Mouse (Mus musculus) layer of hippocampus, postnatal 25 days (tissue): ENCODE results near the gene Eef2. TPM values are rescaled to one million over a fixed set of nuclear protein-coding genes. Genes with fewer than 3 reads are reported as not detected.
"Not testable (repeated sequence)": the region's sequence is repeated elsewhere in the genome, so short reads cannot be mapped to it uniquely, and the experiment has no call there.

ENCODE experiments used
- DNase-seq, 2 experiments: peaks; one replicate each; pipeline ENCODE4 v3.0.0; 2022; ENCODE audit warnings: mixed read lengths in 2 of 2, low spot score in 1 of 2; ENCODE audit errors: extremely low spot score in 1 of 2
- total RNA-seq, 2 experiments: library from RNA; stranded (reverse); gene quantifications; 2 replicates each; pipeline ENCODE4 v1.2.3; 2021

The Eef2 gene
- total RNA-seq, 2 experiments from 2014 or later = 896 to 944 TPM

- DNase-seq = no peak
These were observed 2.5 kb downstream of the Eef2 start for GRCm38 (mm10) chr10:81178927-81179326.

GRCm38 (mm10) chr10:81179451-81180342 is 3.3 kb downstream of the Eef2 start:
- DNase-seq = no peak

GRCm38 (mm10) chr10:81180946-81181345 is 4.5 kb downstream of the Eef2 start:
- DNase-seq = no peak

- not testable (repeated sequence) for DNase-seq
These were observed 5.4 kb downstream of the Eef2 start for GRCm38 (mm10) chr10:81181860-81182259.

GRCm38 (mm10) chr10:81182336-81183333 is 6.2 kb downstream of the Eef2 start, which contains the start of gene Dapk3:
Gene Dapk3, plus strand, starts transcription at chr10:81183005.
- DNase-seq = peak; percentile 88 to 97

GRCm38 (mm10) chr10:81183805-81184204 is 7.4 kb downstream of the Eef2 start, which contains the start of gene 4930442H23Rik:
Gene 4930442H23Rik, minus strand, starts transcription at chr10:81183849.
- DNase-seq = no peak

GRCm38 (mm10) chr10:81184765-81185164 is 8.3 kb downstream of the Eef2 start:
- DNase-seq = no peak

- no peak for DNase-seq
These were observed 10.7 kb downstream of the Eef2 start for GRCm38 (mm10) chr10:81187161-81187560.

- DNase-seq = no peak
These were observed 13.4 kb downstream of the Eef2 start for GRCm38 (mm10) chr10:81189821-81190220.

GRCm38 (mm10) chr10:81190236-81190911 is 13.9 kb downstream of the Eef2 start:
- DNase-seq = no peak

- DNase-seq = no peak
These were observed 14.5 kb downstream of the Eef2 start for GRCm38 (mm10) chr10:81190912-81191321.

- no peak for DNase-seq
These were observed 15.0 kb downstream of the Eef2 start for GRCm38 (mm10) chr10:81191342-81191982.

GRCm38 (mm10) chr10:81192270-81192967 is 16.0 kb downstream of the Eef2 start:
- peak; percentile 71 to 77 for DNase-seq

GRCm38 (mm10) chr10:81192968-81193501 is 16.6 kb downstream of the Eef2 start:
- DNase-seq = no peak

GRCm38 (mm10) chr10:81193991-81194774 is 17.8 kb downstream of the Eef2 start:
- no peak for DNase-seq

- no peak for DNase-seq
These were observed 18.9 kb downstream of the Eef2 start for GRCm38 (mm10) chr10:81195300-81195699.

- DNase-seq = no peak
These were observed 20.1 kb downstream of the Eef2 start for GRCm38 (mm10) chr10:81196470-81197065.

- no peak for DNase-seq
These were observed 20.9 kb downstream of the Eef2 start for GRCm38 (mm10) chr10:81197305-81197704.
